Mouse (Mus musculus): ENCODE data around the gene Parn. TPM values are rescaled to one million over a fixed set of nuclear protein-coding genes. Genes with fewer than 3 reads are reported as not detected.

Parn gene
- total and polyA plus RNA-seq, 3 experiments = 48.7 to 88.6 (median 62.6) TPM

DNA sequence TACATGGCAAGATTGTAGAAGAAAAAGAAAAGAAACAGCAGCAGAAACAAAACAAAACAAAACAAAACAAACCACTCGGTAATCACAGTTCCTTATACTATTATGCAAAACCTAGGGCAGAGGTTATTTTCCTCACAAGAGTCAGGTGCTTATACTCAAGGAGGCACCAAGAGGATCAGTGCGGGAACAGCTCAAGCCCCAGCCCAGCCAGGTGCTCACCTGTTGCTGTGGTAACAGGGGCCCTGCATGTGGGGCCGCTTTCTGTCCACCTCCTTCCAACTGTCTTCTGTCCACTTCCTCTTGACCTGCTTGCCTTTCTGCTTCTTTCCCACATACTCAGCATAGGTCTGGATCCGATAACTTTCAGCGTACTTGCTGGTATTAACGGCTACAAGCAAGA is 101.6 kb downstream of the Parn start:
- Histone ChIP-seq H3K4me3 (replicated peaks in 1 of 3; ENCODE audit: low read depth in 2 of 3, low read length in 2 of 3, poor library complexity in 1 of 3) (no peak overlapping the region), H3K79me2 (replicated peaks; ENCODE audit: control insufficient read depth, extremely low read depth, insufficient read depth, poor library complexity, severe bottlenecking) (no peaks in the 10 kb centered on the region), H3K27ac (ENCODE audit: insufficient read depth, low read depth) (no peak overlapping the region), H3K9me3 (replicated peaks; ENCODE audit: low read length) (no peaks in the 10 kb centered on the region), H3K4me2 (ENCODE audit: insufficient read depth, low read depth, poor library complexity, severe bottlenecking) (no peak overlapping the region), H3K36me3 (replicated peaks in 1 of 2; ENCODE audit: control insufficient read depth in 1 of 2, insufficient read depth in 1 of 2, low read length in 1 of 2) (peaks cover 33 to 78% of the 10 kb centered on the region in 2 experiments), H3K27me3 (replicated peaks) (no peaks in the 10 kb centered on the region), H3K4me1 (ENCODE audit: control insufficient read depth in 1 of 2, insufficient read depth in 2 of 2) (peaks cover 3 to 29% of the 10 kb centered on the region in 2 experiments; a peak in 3 of 4 replicates), H3K9ac (ENCODE audit: insufficient read depth, low read depth) (no peak overlapping the region)
- DNase-seq (ENCODE audit: extremely low read depth) = no peak
- dilution Hi-C loops (cut with MboI; ENCODE audit: extremely low pct_ligation_motif_present, extremely low pct_unique_long_range_greater_than_20kb, low sequenced_read_pairs) = no loop called here
- TF ChIP-seq MYC (IDR thresholded peaks at IDR 0.05; ENCODE audit: low read depth, low read length) (no peak), KAT2A (IDR thresholded peaks at IDR 0.05; ENCODE audit: insufficient replicate concordance, low read length) (no peak), RAD21 (IDR thresholded peaks at IDR 0.05; ENCODE audit: low read depth, low read length) (no peak), JUN (IDR thresholded peaks at IDR 0.05; ENCODE audit: insufficient read depth, low read depth, low read length) (no peak), TCF12 (IDR thresholded peaks at IDR 0.05; ENCODE audit: low read depth, low read length) (no peak), POLR2AphosphoS2 (IDR thresholded peaks at IDR 0.05; ENCODE audit: low read depth, low read length) (no peak), IRF4 (IDR thresholded peaks at IDR 0.05; ENCODE audit: low read depth, low read length) (no peak), CTCF (conservative IDR thresholded peaks at IDR 0.05 in 1 of 2, IDR thresholded peaks at IDR 0.05 in 1 of 2; ENCODE audit: low read depth in 2 of 2, low read length in 2 of 2) (no peak), ZMIZ1 (IDR thresholded peaks at IDR 0.05; ENCODE audit: low read depth, low read length) (no peak), RCOR1 (conservative IDR thresholded peaks at IDR 0.05; ENCODE audit: low read depth, low read length) (no peak), ETS1 (conservative IDR thresholded peaks at IDR 0.05; ENCODE audit: low read depth, low read length) (no peak), ZKSCAN1 (IDR thresholded peaks at IDR 0.05; ENCODE audit: borderline replicate concordance, low read depth, low read length) (no peak)
- in situ Hi-C loops (cut with MboI; ENCODE audit: low pct_ligation_motif_present, low pct_unique_long_range_greater_than_20kb, low sequenced_read_pairs) = no loop called here

DNA sequence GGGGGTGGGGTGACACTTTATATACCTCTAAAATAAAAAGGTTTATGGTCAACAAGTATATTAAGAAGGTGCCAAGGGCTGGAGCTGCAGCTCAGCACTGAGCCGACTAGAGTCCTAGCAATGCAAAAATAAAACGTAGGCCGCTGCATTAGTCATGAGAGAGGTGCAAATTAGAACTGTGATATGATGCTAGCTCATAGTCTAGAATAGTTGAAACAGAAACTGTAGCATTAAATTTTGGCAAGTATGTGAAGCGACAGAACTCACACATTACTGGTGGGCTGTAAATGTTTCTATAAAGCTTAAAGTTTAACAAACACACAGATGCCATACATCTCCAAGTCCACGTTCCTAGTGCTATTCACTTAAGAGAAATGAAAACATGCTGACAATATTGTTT is 102.7 kb downstream of the Parn start:
- peaks cover 35 to 74% of the 10 kb centered on the region in 2 experiments for H3K36me3 ChIP-seq (replicated peaks in 1 of 2; ENCODE audit: control insufficient read depth in 1 of 2, insufficient read depth in 1 of 2, low read length in 1 of 2)
- no peak for DNase-seq (ENCODE audit: extremely low read depth)
- dilution Hi-C loops (cut with MboI; ENCODE audit: extremely low pct_ligation_motif_present, extremely low pct_unique_long_range_greater_than_20kb, low sequenced_read_pairs) = no loop called here

GRCm38 (mm10) chr16:13557784-13558183 is 110.2 kb downstream of the Parn start:
- Histone ChIP-seq H3K79me2 (replicated peaks; ENCODE audit: control insufficient read depth, extremely low read depth, insufficient read depth, poor library complexity, severe bottlenecking) (no peaks in the 10 kb centered on the region), H3K27me3 (replicated peaks) (no peaks in the 10 kb centered on the region), H3K4me1 (ENCODE audit: control insufficient read depth in 1 of 2, insufficient read depth in 2 of 2) (no peaks in the 10 kb centered on the region), H3K4me3 (replicated peaks in 1 of 3; ENCODE audit: low read depth in 2 of 3, low read length in 2 of 3, poor library complexity in 1 of 3) (no peak overlapping the region), H3K4me2 (ENCODE audit: insufficient read depth, low read depth, poor library complexity, severe bottlenecking) (no peak overlapping the region), H3K27ac (ENCODE audit: insufficient read depth, low read depth) (no peak overlapping the region), H3K36me3 (replicated peaks in 1 of 2; ENCODE audit: control insufficient read depth in 1 of 2, insufficient read depth in 1 of 2, low read length in 1 of 2) (peaks cover 20 to 55% of the 10 kb centered on the region in 2 experiments), H3K9ac (ENCODE audit: insufficient read depth, low read depth) (no peak overlapping the region), H3K9me3 (replicated peaks; ENCODE audit: low read length) (peaks cover 9% of the 10 kb centered on the region)
- no peak for DNase-seq (ENCODE audit: extremely low read depth)
- TF ChIP-seq TBP (conservative IDR thresholded peaks at IDR 0.05; ENCODE audit: low read depth, low read length) (no peak), ETS1 (conservative IDR thresholded peaks at IDR 0.05; ENCODE audit: low read depth, low read length) (no peak), MXI1 (IDR thresholded peaks at IDR 0.05; ENCODE audit: low read depth, low read length) (no peak), JUN (IDR thresholded peaks at IDR 0.05; ENCODE audit: insufficient read depth, low read depth, low read length) (no peak), SIN3A (IDR thresholded peaks at IDR 0.05; ENCODE audit: low read length) (no peak), ZKSCAN1 (IDR thresholded peaks at IDR 0.05; ENCODE audit: borderline replicate concordance, low read depth, low read length) (no peak), POLR2A (IDR thresholded peaks at IDR 0.05; ENCODE audit: low read depth, low read length) (no peak)
- in situ Hi-C loops (cut with MboI; ENCODE audit: low pct_ligation_motif_present, low pct_unique_long_range_greater_than_20kb, low sequenced_read_pairs) (no loop called here), dilution Hi-C loops (cut with MboI; ENCODE audit: extremely low pct_ligation_motif_present, extremely low pct_unique_long_range_greater_than_20kb, low sequenced_read_pairs) (no loop called here)

More for the DNA sequence above, 102.7 kb downstream of the Parn start:
- peaks cover 3 to 25% of the 10 kb centered on the region in 2 experiments; a peak in 3 of 4 replicates for H3K4me1 ChIP-seq (ENCODE audit: control insufficient read depth in 1 of 2, insufficient read depth in 2 of 2)
- no peaks in the 10 kb centered on the region for H3K79me2 ChIP-seq (replicated peaks; ENCODE audit: control insufficient read depth, extremely low read depth, insufficient read depth, poor library complexity, severe bottlenecking)
- TF ChIP-seq TBP (conservative IDR thresholded peaks at IDR 0.05; ENCODE audit: low read depth, low read length) = no peak
- TF ChIP-seq USF2 (conservative IDR thresholded peaks at IDR 0.05; ENCODE audit: low read depth, low read length) = no peak
- H3K9ac ChIP-seq (ENCODE audit: insufficient read depth, low read depth) = no peak overlapping the region
- H3K27me3 ChIP-seq (replicated peaks) = no peaks in the 10 kb centered on the region
- in situ Hi-C loops (cut with MboI; ENCODE audit: low pct_ligation_motif_present, low pct_unique_long_range_greater_than_20kb, low sequenced_read_pairs) = no loop called here
- H3K4me3 ChIP-seq (replicated peaks in 1 of 3; ENCODE audit: low read depth in 2 of 3, low read length in 2 of 3, poor library complexity in 1 of 3) = no peak overlapping the region
- no peaks in the 10 kb centered on the region for H3K9me3 ChIP-seq (replicated peaks; ENCODE audit: low read length)
- no peak overlapping the region for H3K27ac ChIP-seq (ENCODE audit: insufficient read depth, low read depth)
- no peak overlapping the region for H3K4me2 ChIP-seq (ENCODE audit: insufficient read depth, low read depth, poor library complexity, severe bottlenecking)
